Mouse (Mus musculus) CH12.LX (cell line): ENCODE measurements around the gene Fam166a. TPM values are rescaled to one million over a fixed set of nuclear protein-coding genes. Genes with fewer than 3 reads are reported as not detected.
A peak's percentile ranks its signal among the peaks of the same experiment; 100 is the strongest.

ENCODE experiments used
- DNase-seq: peaks from one replicate; pipeline ENCODE4 v3.0.0-alpha.2; 2013; ENCODE audit errors: extremely low read depth
- H3K27ac ChIP-seq: 2 replicates; pipeline ENCODE4 v1.5.1; 2012; ENCODE audit warnings: low read depth, mild to moderate bottlenecking, control low read depth, moderate library complexity; ENCODE audit not compliant: insufficient read depth
- H3K27me3 ChIP-seq: replicated peaks from 2 replicates; pipeline ENCODE3; 2012; ENCODE audit warnings: inconsistent platforms
- H3K36me3 ChIP-seq, 2 experiments: replicated peaks in 1 of 2; 2 replicates each; pipeline versions ENCODE3 to v1.6.1; 2012; ENCODE audit warnings: inconsistent platforms in 1 of 2, low read length in 1 of 2, mild to moderate bottlenecking in 1 of 2, mixed read lengths in 1 of 2, moderate library complexity in 1 of 2; ENCODE audit not compliant: control insufficient read depth in 1 of 2, insufficient read depth in 1 of 2
- H3K4me1 ChIP-seq, 2 experiments: 2 replicates each; pipeline ENCODE4 v1.6.1; 2012; ENCODE audit warnings: inconsistent platforms in 1 of 2, moderate library complexity in 1 of 2; ENCODE audit not compliant: insufficient read depth in 2 of 2, control insufficient read depth in 1 of 2
- H3K4me2 ChIP-seq: 2 replicates; pipeline ENCODE4 v1.6.1; 2012; ENCODE audit warnings: low read depth, mild to moderate bottlenecking, control low read depth; ENCODE audit not compliant: poor library complexity, insufficient read depth, severe bottlenecking
- H3K4me3 ChIP-seq, 3 experiments: fragments of 150-350 bp in 1 of 3; sonication (generic) in 1 of 3; replicated peaks in 1 of 3; 2 replicates each; pipeline versions ENCODE3 to v1.5.1; 2011 to 2012; ENCODE audit warnings: low read depth in 2 of 3, low read length in 2 of 3, mild to moderate bottlenecking in 2 of 3, moderate library complexity in 2 of 3, control low read depth in 1 of 3, improper control_type of control experiment in 1 of 3, inconsistent platforms in 1 of 3, mixed read lengths in 1 of 3; ENCODE audit not compliant: poor library complexity in 1 of 3
- H3K79me2 ChIP-seq: replicated peaks from 2 replicates; pipeline ENCODE4 v1.6.1; 2012; ENCODE audit warnings: mild to moderate bottlenecking, moderate library complexity; ENCODE audit not compliant: control insufficient read depth, poor library complexity, insufficient read depth, severe bottlenecking; ENCODE audit errors: extremely low read depth
- H3K9ac ChIP-seq: 2 replicates; pipeline ENCODE4 v1.6.1; 2012; ENCODE audit warnings: low read depth, mild to moderate bottlenecking, control low read depth, moderate library complexity; ENCODE audit not compliant: insufficient read depth
- H3K9me3 ChIP-seq: replicated peaks from 2 replicates; pipeline ENCODE3; 2012; ENCODE audit warnings: low read length, inconsistent platforms, mixed read lengths
- BHLHE40 ChIP-seq: IDR thresholded peaks from 2 replicates; pipeline ENCODE4 v1.6.1; 2011; ENCODE audit warnings: mild to moderate bottlenecking, low read depth, low read length, improper control_type of control experiment
- CHD1 ChIP-seq: IDR thresholded peaks from 2 replicates; pipeline ENCODE4 v1.6.1; 2012; ENCODE audit warnings: low read depth, low read length, improper control_type of control experiment, inconsistent platforms
- E2F4 ChIP-seq: IDR thresholded peaks from 2 replicates; pipeline ENCODE4 v1.6.1; 2011; ENCODE audit warnings: low read depth, low read length, improper control_type of control experiment; ENCODE audit not compliant: insufficient replicate concordance
- ELF1 ChIP-seq: IDR thresholded peaks from 2 replicates; pipeline ENCODE4 v1.6.1; 2014; ENCODE audit warnings: low read depth, mild to moderate bottlenecking, inconsistent platforms, low read length, improper control_type of control experiment
- EP300 ChIP-seq: IDR thresholded peaks from 2 replicates; pipeline ENCODE4 v1.6.1; 2011; ENCODE audit warnings: low read length, improper control_type of control experiment
- ETS1 ChIP-seq: conservative IDR thresholded peaks from 2 replicates; pipeline ENCODE4 v1.6.1; 2012; ENCODE audit warnings: low read depth, mild to moderate bottlenecking, inconsistent platforms, low read length, improper control_type of control experiment, moderate library complexity
- GABPA ChIP-seq: IDR thresholded peaks from 2 replicates; pipeline ENCODE4 v1.6.1; 2012; ENCODE audit warnings: low read depth, low read length, improper control_type of control experiment, inconsistent platforms; ENCODE audit not compliant: insufficient replicate concordance
- IRF4 ChIP-seq: IDR thresholded peaks from 2 replicates; pipeline ENCODE4 v1.6.1; 2014; ENCODE audit warnings: low read depth, mild to moderate bottlenecking, inconsistent platforms, low read length, improper control_type of control experiment
- JUN ChIP-seq: IDR thresholded peaks from 2 replicates; pipeline ENCODE4 v1.6.1; 2011; ENCODE audit warnings: low read depth, mild to moderate bottlenecking, low read length, improper control_type of control experiment, moderate library complexity; ENCODE audit not compliant: insufficient read depth
- KAT2A ChIP-seq: IDR thresholded peaks from 2 replicates; pipeline ENCODE4 v1.6.1; 2012; ENCODE audit warnings: low read length, improper control_type of control experiment, inconsistent platforms; ENCODE audit not compliant: insufficient replicate concordance
- MAX ChIP-seq: IDR thresholded peaks from 2 replicates; pipeline ENCODE4 v1.6.1; 2011; ENCODE audit warnings: low read length, improper control_type of control experiment
- MAZ ChIP-seq: IDR thresholded peaks from 2 replicates; pipeline ENCODE4 v1.6.1; 2012; ENCODE audit warnings: low read depth, mild to moderate bottlenecking, inconsistent platforms, low read length, improper control_type of control experiment, moderate library complexity
- MEF2A ChIP-seq: IDR thresholded peaks from 2 replicates; pipeline ENCODE4 v1.6.1; 2014; ENCODE audit warnings: low read depth, mild to moderate bottlenecking, inconsistent platforms, low read length, improper control_type of control experiment, borderline replicate concordance
- MXI1 ChIP-seq: IDR thresholded peaks from 2 replicates; pipeline ENCODE4 v1.6.1; 2011; ENCODE audit warnings: mild to moderate bottlenecking, low read depth, low read length, improper control_type of control experiment
- MYC ChIP-seq: IDR thresholded peaks from 2 replicates; pipeline ENCODE4 v1.6.1; 2011; ENCODE audit warnings: low read depth, mild to moderate bottlenecking, improper control_type of control experiment, low read length
- NELFE ChIP-seq: IDR thresholded peaks from 2 replicates; pipeline ENCODE4 v1.6.1; 2011; ENCODE audit warnings: low read depth, low read length, improper control_type of control experiment
- NRF1 ChIP-seq: IDR thresholded peaks from 2 replicates; pipeline ENCODE4 v1.6.1; 2014; ENCODE audit warnings: low read depth, mild to moderate bottlenecking, inconsistent platforms, low read length, improper control_type of control experiment, moderate library complexity
- PAX5 ChIP-seq: IDR thresholded peaks from 2 replicates; pipeline ENCODE4 v1.6.1; 2012; ENCODE audit warnings: low read length, inconsistent platforms, mixed read lengths
- POLR2AphosphoS2 ChIP-seq: IDR thresholded peaks from 2 replicates; pipeline ENCODE4 v1.6.1; 2011; ENCODE audit warnings: low read depth, low read length, improper control_type of control experiment
- RAD21 ChIP-seq: IDR thresholded peaks from 2 replicates; pipeline ENCODE4 v1.6.1; 2011; ENCODE audit warnings: low read depth, mild to moderate bottlenecking, low read length, improper control_type of control experiment, moderate library complexity
- RCOR1 ChIP-seq: conservative IDR thresholded peaks from 2 replicates; pipeline ENCODE4 v1.6.1; 2012; ENCODE audit warnings: low read depth, mild to moderate bottlenecking, inconsistent platforms, low read length, improper control_type of control experiment
- SIN3A ChIP-seq: IDR thresholded peaks from 2 replicates; pipeline ENCODE4 v1.6.1; 2012; ENCODE audit warnings: low read length, improper control_type of control experiment, inconsistent platforms
- SMC3 ChIP-seq: IDR thresholded peaks from 2 replicates; pipeline ENCODE4 v1.6.1; 2011; ENCODE audit warnings: low read depth, low read length, improper control_type of control experiment
- TCF12 ChIP-seq: IDR thresholded peaks from 2 replicates; pipeline ENCODE4 v1.6.1; 2014; ENCODE audit warnings: low read depth, mild to moderate bottlenecking, inconsistent platforms, low read length, improper control_type of control experiment
- USF1 ChIP-seq: IDR thresholded peaks from 2 replicates; pipeline ENCODE4 v1.6.1; 2014; ENCODE audit warnings: low read depth, mild to moderate bottlenecking, inconsistent platforms, low read length, improper control_type of control experiment
- USF2 ChIP-seq: conservative IDR thresholded peaks from 2 replicates; pipeline ENCODE4 v1.6.1; 2011; ENCODE audit warnings: low read depth, low read length, improper control_type of control experiment
- ZC3H11A ChIP-seq: IDR thresholded peaks from 2 replicates; pipeline ENCODE4 v1.6.1; 2012; ENCODE audit warnings: low read depth, mild to moderate bottlenecking, inconsistent platforms, low read length, improper control_type of control experiment
- ZKSCAN1 ChIP-seq: IDR thresholded peaks from 2 replicates; pipeline ENCODE4 v1.6.1; 2012; ENCODE audit warnings: low read depth, inconsistent platforms, low read length, improper control_type of control experiment, borderline replicate concordance
- ZMIZ1 ChIP-seq: IDR thresholded peaks from 2 replicates; pipeline ENCODE4 v1.6.1; 2012; ENCODE audit warnings: low read depth, mild to moderate bottlenecking, inconsistent platforms, low read length, improper control_type of control experiment
- ZNF384 ChIP-seq: IDR thresholded peaks from 2 replicates; pipeline ENCODE4 v1.6.1; 2012; ENCODE audit warnings: low read depth, low read length, improper control_type of control experiment, inconsistent platforms
- dilution Hi-C: fragments of 300-500 bp; cut with MboI; formaldehyde crosslinking; loops from 2 replicates; pipeline ENCODE4 v1.14.3; 2020; ENCODE audit warnings: low sequenced_read_pairs; ENCODE audit not compliant: extremely low pct_unique_long_range_greater_than_20kb, extremely low pct_ligation_motif_present
- in situ Hi-C: fragments of 300-500 bp; cut with MboI; formaldehyde crosslinking; loops from 3 replicates; pipeline ENCODE4 v1.14.3; 2019; ENCODE audit warnings: low sequenced_read_pairs, low pct_ligation_motif_present, low pct_unique_long_range_greater_than_20kb, mixed read lengths
- polyA plus RNA-seq: library from polyadenylated mRNA; unstranded; fragments of >175 nt; gene quantifications from 2 replicates; pipeline ENCODE4 v1.2.1, GENCODE M21; 2012; ENCODE audit warnings: low read depth; ENCODE audit not compliant: insufficient read length
- total RNA-seq, 2 experiments: library from RNA; depleted of rRNA; stranded (reverse); fragments of 300-350 nt in 1 of 2; fragments of >200 nt in 1 of 2; gene quantifications; 2 replicates each; pipeline ENCODE4 v1.2.3; 2012 to 2014

Gene Fam166a
- total and polyA plus RNA-seq, 3 experiments = 0.38 to 23.4 TPM; not detected in 1

DNA sequence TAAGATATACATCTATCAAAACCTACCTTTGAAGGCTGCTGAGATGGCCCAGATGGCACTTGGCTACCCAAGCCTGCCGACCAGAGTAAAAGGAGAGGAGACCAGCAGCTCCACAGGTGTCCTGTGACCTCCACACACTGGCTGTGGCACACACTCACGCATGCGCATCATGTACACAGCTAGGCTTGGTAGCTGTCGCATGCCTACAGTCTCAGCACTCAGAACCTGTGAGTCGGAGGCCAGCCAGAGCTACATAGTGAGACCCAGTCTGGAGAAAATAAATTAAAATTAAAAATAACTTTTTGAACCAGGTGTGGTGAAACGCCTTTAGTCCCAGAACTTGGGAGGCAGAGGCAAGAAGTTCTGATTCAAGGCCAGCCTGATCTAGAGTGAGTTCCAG is 30.7 kb upstream of the Fam166a start:
- Histone ChIP-seq H3K4me3 (no peak overlapping the region), H3K27ac (no peak overlapping the region), H3K79me2 (0 out of 2 replicates have a peak, but pooled peaks cover 1% of the 10 kb centered on the region), H3K27me3 (peaks cover 32% of the 10 kb centered on the region), H3K36me3 (peaks cover 0 to 3% of the 10 kb centered on the region in 2 experiments), H3K4me1 (peaks cover 12 to 29% of the 10 kb centered on the region in 2 experiments), H3K9me3 (no peaks in the 10 kb centered on the region), H3K4me2 (no peak overlapping the region), H3K9ac (no peak overlapping the region)
- in situ Hi-C loops = no loop called here
- dilution Hi-C loops = no loop called here
- no peak for TF ChIP-seq CHD1
- TF ChIP-seq NELFE = no peak
- no peak for TF ChIP-seq ZC3H11A
- no peak for TF ChIP-seq SMC3
- no peak for TF ChIP-seq PAX5
- no peak for TF ChIP-seq MEF2A
- no peak for TF ChIP-seq MAZ
- no peak for TF ChIP-seq TCF12
- TF ChIP-seq USF2 = no peak
- DNase-seq = no peak

DNA sequence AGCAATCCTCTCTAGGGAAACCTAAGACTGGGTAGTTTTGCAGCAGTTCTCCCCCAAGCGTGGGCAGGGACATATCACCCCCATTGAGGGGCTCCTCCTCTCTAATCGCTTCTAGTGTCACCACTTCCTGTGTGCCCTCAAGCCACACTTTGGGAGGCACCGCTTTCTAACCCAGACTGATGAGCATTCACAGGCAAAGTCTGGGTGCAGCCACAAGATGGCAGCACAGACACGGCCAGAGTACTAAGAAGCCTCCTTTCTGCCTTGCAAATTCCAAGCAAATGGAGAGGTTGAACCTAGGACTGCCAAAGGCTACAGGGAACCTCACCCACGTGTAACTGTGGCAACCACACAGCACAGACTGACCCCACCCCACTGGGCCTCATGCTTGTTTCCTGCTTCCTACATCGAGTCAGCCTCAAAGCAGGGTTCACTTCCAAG is 25.2 kb upstream of the Fam166a start:
- H3K4me2 ChIP-seq = peak overlapping the region; percentile 99
- no peaks in the 10 kb centered on the region for H3K9me3 ChIP-seq
- DNase-seq = peak; percentile 92
- dilution Hi-C loops (no loop called here), in situ Hi-C loops (no loop called here)
- H3K27ac ChIP-seq = peak overlapping the region; percentile 98; the same call in 1 of the 2 replicates
- H3K4me1 ChIP-seq = peaks cover 14 to 36% of the 10 kb centered on the region in 2 experiments
- peaks cover 16% of the 10 kb centered on the region for H3K79me2 ChIP-seq
- peak overlapping the region; percentile 84; the same call in 1 of the 2 replicates for H3K9ac ChIP-seq
- H3K4me3 ChIP-seq = peak overlapping the region; percentile 8 to 83 (median 61)
- H3K36me3 ChIP-seq = peaks cover 0 to 28% of the 10 kb centered on the region in 2 experiments
- H3K27me3 ChIP-seq = no peaks in the 10 kb centered on the region
- TF ChIP-seq SIN3A (peak; percentile 94), ZMIZ1 (no peak; the same call in 1 of the 2 replicates), CHD1 (no peak), MAX (peak; percentile 91), BHLHE40 (peak; percentile 43), NRF1 (no peak), E2F4 (peak; percentile 60; the same call in 1 of the 2 replicates), MYC (peak; percentile 87), IRF4 (0 out of 2 replicates have a peak, but pooled peaks have one; percentile 26), NELFE (peak; percentile 57; the same call in 1 of the 2 replicates), POLR2AphosphoS2 (no peak), RAD21 (no peak; the same call in none of the 2 replicates), MAZ (peak; percentile 60; the same call in 1 of the 2 replicates), KAT2A (0 out of 2 replicates have a peak, but pooled peaks have one; percentile 28), ZNF384 (no peak), JUN (no peak), ELF1 (peak; percentile 60), TCF12 (0 out of 2 replicates have a peak, but pooled peaks have one; percentile 47), ZC3H11A (peak; percentile 24; the same call in 1 of the 2 replicates), ETS1 (0 out of 2 replicates have a peak, but pooled peaks have one; percentile 7), MEF2A (peak; percentile 50; the same call in 1 of the 2 replicates), ZKSCAN1 (no peak), PAX5 (no peak), RCOR1 (no peak), MXI1 (peak; percentile 95), EP300 (no peak), GABPA (no peak), USF1 (no peak)
